In genomic region chr1:75978203-75978986, GRCm38 (mm10) we compare ENCODE assay signal across 16 mouse cellular contexts.
DNase-seq lines count a peak whose midpoint lies in the region; ATAC-seq lines count a peak whose summit lies in the region.
"Had no signal": no experiment of that assay in that cellular context is flagged by ENCODE, and none has a peak within 500 bp of the region (broad histone marks: within the 10 kb centered on the region; RNA-seq: fewer than 3 reads in every experiment).

No protein-coding gene starts in this region.

- no peaks in the 10 kb centered on the region for H3K36me3 ChIP-seq in forebrain, embryonic 13.5 days (ENCODE audit: poor library complexity, severe bottlenecking)
- no peaks in the 10 kb centered on the region for H3K36me3 ChIP-seq in forebrain, embryonic 12.5 days (replicated peaks)
- H3K36me3 ChIP-seq: kidney, embryonic 15.5 days; liver, embryonic 12.5 days; stomach, embryonic 15.5 days had no signal

- no peak overlapping the region for H3K9ac ChIP-seq in forebrain, embryonic 13.5 days
- H3K9ac ChIP-seq in forebrain, embryonic 12.5 days = no peak overlapping the region
- H3K9ac ChIP-seq: kidney, embryonic 15.5 days; liver, embryonic 12.5 days; stomach, embryonic 15.5 days had no signal

- no peak overlapping the region for H3K4me3 ChIP-seq in forebrain, embryonic 13.5 days
- no peak overlapping the region for H3K4me3 ChIP-seq in forebrain, embryonic 12.5 days (replicated peaks)
- H3K4me3 ChIP-seq: heart, adult 2 months; kidney, embryonic 15.5 days; liver, embryonic 12.5 days; myocyte; stomach, embryonic 15.5 days had no signal

- 0 out of 2 replicates have a peak, but pooled peaks cover 4% of the 10 kb centered on the region for H3K4me1 ChIP-seq in forebrain, embryonic 13.5 days
- H3K4me1 ChIP-seq in forebrain, embryonic 12.5 days = no peaks in the 10 kb centered on the region
- H3K4me1 ChIP-seq: kidney, embryonic 15.5 days; liver, embryonic 12.5 days; stomach, embryonic 15.5 days had no signal

- no peak overlapping the region for H3K4me2 ChIP-seq in forebrain, embryonic 13.5 days
- H3K4me2 ChIP-seq in forebrain, embryonic 12.5 days = no peak overlapping the region
- H3K4me2 ChIP-seq: kidney, embryonic 15.5 days; liver, embryonic 12.5 days; stomach, embryonic 15.5 days had no signal

- peak; percentile 8; the same call in 1 of the 2 replicates for ATAC-seq in forebrain, embryonic 13.5 days
- ATAC-seq in forebrain, embryonic 12.5 days (ENCODE audit: low FRiP score) = no peak
- ATAC-seq: liver, embryonic 12.5 days; lung, postnatal 0 days had no signal

- no peaks in the 10 kb centered on the region for H3K27me3 ChIP-seq in forebrain, embryonic 13.5 days
- no peaks in the 10 kb centered on the region for H3K27me3 ChIP-seq in forebrain, embryonic 12.5 days
- H3K27me3 ChIP-seq: kidney, embryonic 15.5 days; liver, embryonic 12.5 days; stomach, embryonic 15.5 days had no signal

- H3K27ac ChIP-seq in forebrain, embryonic 13.5 days = no peak overlapping the region
- no peak overlapping the region for H3K27ac ChIP-seq in forebrain, embryonic 12.5 days
- H3K27ac ChIP-seq: heart, adult 2 months; kidney, embryonic 15.5 days; liver, embryonic 12.5 days; stomach, embryonic 15.5 days had no signal

- H3K9me3 ChIP-seq in forebrain, embryonic 13.5 days (replicated peaks) = no peaks in the 10 kb centered on the region
- H3K9me3 ChIP-seq in forebrain, embryonic 12.5 days = no peaks in the 10 kb centered on the region
- H3K9me3 ChIP-seq: kidney, embryonic 15.5 days; liver, embryonic 12.5 days; stomach, embryonic 15.5 days had no signal

- WGBS in forebrain, embryonic 13.5 days = 87% methylated on average over 9 of the region's 9 CpGs
- 87% methylated on average over 9 of the region's 9 CpGs for WGBS in forebrain, embryonic 12.5 days

- peak; percentile 49 for DNase-seq in right cerebral cortex, adult 18-20 months
- no peak for DNase-seq in right cerebral cortex, postnatal 14 days
- DNase-seq in layer of hippocampus, postnatal 14 days (ENCODE audit: low spot score in 2 of 2) = peak; percentile 16 to 55
- no peak for DNase-seq in kidney, postnatal 4 days
- no peak for DNase-seq in c-Kit-positive CD71-positive TER-119-positive erythroid progenitor cells, embryonic 14.5 days (ENCODE audit: low spot score)
- DNase-seq in gastrocnemius, postnatal 4 days (ENCODE audit: low spot score in 2 of 2) = no peak
- DNase-seq: cerebellum, postnatal 36 days; heart, adult 2 months; thymus, postnatal 4 days had no signal

Comparison
In these comparisons a context has a peak if more than half of its experiments do, and no peak if none do; other contexts are left out.
1. DNase-seq: peak in right cerebral cortex, adult 18-20 months (single experiment) and layer of hippocampus, postnatal 14 days (2 of 2); none in right cerebral cortex, postnatal 14 days (single experiment), kidney, postnatal 4 days (0 of 2), c-Kit-positive CD71-positive TER-119-positive erythroid progenitor cells, embryonic 14.5 days (single experiment) and gastrocnemius, postnatal 4 days (0 of 2).